Mouse (Mus musculus): ENCODE data around the gene Gsta3. TPM values are rescaled to one million over a fixed set of nuclear protein-coding genes. Genes with fewer than 3 reads are reported as not detected.

Gene Gsta3
- polyA plus RNA-seq, 1 experiment: 4.8 TPM

DNA sequence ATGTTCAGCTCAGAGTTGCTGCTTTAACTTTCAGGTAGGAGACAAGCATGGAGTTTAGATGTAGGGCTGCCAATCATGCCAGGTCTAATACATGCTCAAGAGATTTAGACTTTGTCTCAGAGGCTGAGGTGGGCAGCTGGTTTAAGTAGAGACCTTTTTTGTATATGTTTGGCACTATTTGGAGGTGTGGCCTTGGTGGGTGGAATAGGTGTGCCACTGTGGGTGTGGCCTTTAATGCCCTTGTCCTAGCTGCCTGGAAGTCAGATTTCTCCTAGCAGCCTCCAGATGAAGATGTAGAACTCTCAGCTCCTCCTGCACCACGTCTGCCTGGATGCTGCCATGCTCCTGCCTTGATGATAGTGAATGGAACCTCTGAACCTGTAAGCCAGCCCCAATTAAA lies 52.2 kb downstream of the Gsta3 start:
- no peak overlapping the region for H3K4me3 ChIP-seq (ENCODE audit: insufficient read depth, low read length)
- TF ChIP-seq CTCF (IDR thresholded peaks at IDR 0.05; ENCODE audit: low read depth, low read length) (no peak), POLR2A (IDR thresholded peaks at IDR 0.05; ENCODE audit: borderline replicate concordance, low read depth, low read length) (no peak)
- H3K4me1 ChIP-seq (ENCODE audit: control insufficient read depth, insufficient read depth, low read length): no peaks in the 10 kb centered on the region
- H3K27ac ChIP-seq (ENCODE audit: insufficient read depth, low read depth, low read length): no peak overlapping the region

- Histone ChIP-seq H3K27ac (ENCODE audit: insufficient read depth, low read depth, low read length) (no peak overlapping the region), H3K4me3 (ENCODE audit: insufficient read depth, low read length) (no peak overlapping the region), H3K4me1 (ENCODE audit: control insufficient read depth, insufficient read depth, low read length) (no peaks in the 10 kb centered on the region)
- TF ChIP-seq POLR2A (IDR thresholded peaks at IDR 0.05; ENCODE audit: borderline replicate concordance, low read depth, low read length) (no peak), CTCF (IDR thresholded peaks at IDR 0.05; ENCODE audit: low read depth, low read length) (no peak)
Measured at GRCm38 (mm10) chr1:21296169-21296568, 55.8 kb downstream of the Gsta3 start.

GRCm38 (mm10) chr1:21298114-21298513 lies 57.7 kb downstream of the Gsta3 start:
- no peak overlapping the region for H3K27ac ChIP-seq (ENCODE audit: insufficient read depth, low read depth, low read length)
- TF ChIP-seq POLR2A (IDR thresholded peaks at IDR 0.05; ENCODE audit: borderline replicate concordance, low read depth, low read length): no peak
- TF ChIP-seq CTCF (IDR thresholded peaks at IDR 0.05; ENCODE audit: low read depth, low read length): no peak
- no peak overlapping the region for H3K4me3 ChIP-seq (ENCODE audit: insufficient read depth, low read length)
- no peaks in the 10 kb centered on the region for H3K4me1 ChIP-seq (ENCODE audit: control insufficient read depth, insufficient read depth, low read length)

- Histone ChIP-seq H3K27ac (ENCODE audit: insufficient read depth, low read depth, low read length) (no peak overlapping the region), H3K4me3 (ENCODE audit: insufficient read depth, low read length) (no peak overlapping the region), H3K4me1 (ENCODE audit: control insufficient read depth, insufficient read depth, low read length) (no peaks in the 10 kb centered on the region)
- no peak for TF ChIP-seq POLR2A (IDR thresholded peaks at IDR 0.05; ENCODE audit: borderline replicate concordance, low read depth, low read length)
Measured at GRCm38 (mm10) chr1:21299826-21300225, 59.4 kb downstream of the Gsta3 start.

DNA sequence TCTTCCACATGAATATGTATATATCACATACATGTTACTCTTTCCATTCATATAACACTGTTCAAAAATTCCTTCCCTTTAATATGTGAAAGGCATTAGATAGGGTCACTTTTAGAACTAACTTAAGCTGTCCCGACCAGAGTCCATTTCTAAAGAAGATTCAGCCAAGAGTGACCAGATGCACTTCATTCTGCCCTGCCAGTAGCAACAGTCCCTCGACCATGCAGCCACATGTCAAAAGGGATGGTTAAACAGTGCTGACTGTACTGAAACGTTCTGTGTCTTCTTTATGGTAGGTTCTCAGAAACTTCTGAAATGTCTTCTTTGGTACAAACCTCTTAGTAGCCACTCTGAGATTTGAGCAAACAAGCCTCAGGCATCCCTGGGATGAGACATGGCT lies 61.3 kb downstream of the Gsta3 start:
- no peak overlapping the region for H3K27ac ChIP-seq (ENCODE audit: insufficient read depth, low read depth, low read length)
- H3K4me1 ChIP-seq (ENCODE audit: control insufficient read depth, insufficient read depth, low read length): no peaks in the 10 kb centered on the region
- TF ChIP-seq CTCF (IDR thresholded peaks at IDR 0.05; ENCODE audit: low read depth, low read length) (no peak), POLR2A (IDR thresholded peaks at IDR 0.05; ENCODE audit: borderline replicate concordance, low read depth, low read length) (no peak)
- no peak overlapping the region for H3K4me3 ChIP-seq (ENCODE audit: insufficient read depth, low read length)

DNA sequence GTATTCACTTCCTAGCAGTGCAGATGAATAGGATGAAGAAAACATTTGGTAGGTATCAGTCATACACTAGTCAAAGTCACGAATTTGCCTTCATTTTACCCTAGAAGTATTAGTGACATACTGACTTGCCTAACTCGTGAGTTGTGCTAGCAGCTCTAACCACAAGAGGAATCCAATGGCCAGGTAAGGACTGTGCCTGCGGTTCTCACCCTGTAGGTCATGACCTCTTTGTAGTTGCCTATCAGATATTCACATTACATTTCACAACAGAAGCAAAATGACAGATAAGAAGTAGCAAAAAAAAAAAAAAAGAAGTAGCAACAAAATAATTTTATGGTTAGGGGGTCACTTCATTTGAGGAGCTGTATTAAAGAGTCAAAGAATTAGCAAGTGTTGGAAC lies 63.8 kb downstream of the Gsta3 start:
- no peak overlapping the region for H3K27ac ChIP-seq (ENCODE audit: insufficient read depth, low read depth, low read length)
- no peaks in the 10 kb centered on the region for H3K4me1 ChIP-seq (ENCODE audit: control insufficient read depth, insufficient read depth, low read length)
- no peak overlapping the region for H3K4me3 ChIP-seq (ENCODE audit: insufficient read depth, low read length)
- TF ChIP-seq CTCF (IDR thresholded peaks at IDR 0.05; ENCODE audit: low read depth, low read length) (no peak), POLR2A (IDR thresholded peaks at IDR 0.05; ENCODE audit: borderline replicate concordance, low read depth, low read length) (no peak)

- no peak for TF ChIP-seq CTCF (IDR thresholded peaks at IDR 0.05; ENCODE audit: low read depth, low read length)
- no peak for TF ChIP-seq POLR2A (IDR thresholded peaks at IDR 0.05; ENCODE audit: borderline replicate concordance, low read depth, low read length)
- Histone ChIP-seq H3K27ac (ENCODE audit: insufficient read depth, low read depth, low read length) (no peak overlapping the region), H3K4me1 (ENCODE audit: control insufficient read depth, insufficient read depth, low read length) (no peaks in the 10 kb centered on the region), H3K4me3 (ENCODE audit: insufficient read depth, low read length) (no peak overlapping the region)
Measured at GRCm38 (mm10) chr1:21304646-21305045, 64.3 kb downstream of the Gsta3 start.

- Histone ChIP-seq H3K4me3 (ENCODE audit: insufficient read depth, low read length) (no peak overlapping the region), H3K27ac (ENCODE audit: insufficient read depth, low read depth, low read length) (no peak overlapping the region), H3K4me1 (ENCODE audit: control insufficient read depth, insufficient read depth, low read length) (no peaks in the 10 kb centered on the region)
- TF ChIP-seq CTCF (IDR thresholded peaks at IDR 0.05; ENCODE audit: low read depth, low read length): no peak
- TF ChIP-seq POLR2A (IDR thresholded peaks at IDR 0.05; ENCODE audit: borderline replicate concordance, low read depth, low read length): no peak
Measured at GRCm38 (mm10) chr1:21305443-21305842, 65.1 kb downstream of the Gsta3 start.

GRCm38 (mm10) chr1:21314336-21314735 lies 73.9 kb downstream of the Gsta3 start:
- Histone ChIP-seq H3K4me3 (ENCODE audit: insufficient read depth, low read length) (no peak overlapping the region), H3K4me1 (ENCODE audit: control insufficient read depth, insufficient read depth, low read length) (no peaks in the 10 kb centered on the region), H3K27ac (ENCODE audit: insufficient read depth, low read depth, low read length) (no peak overlapping the region)
- TF ChIP-seq CTCF (IDR thresholded peaks at IDR 0.05; ENCODE audit: low read depth, low read length) (no peak), POLR2A (IDR thresholded peaks at IDR 0.05; ENCODE audit: borderline replicate concordance, low read depth, low read length) (no peak)

Other genes with a start within 250 kb of the Gsta3 start
- gene Tram2, start 161.4 kb upstream of the Gsta3 start, polyA plus RNA-seq (2012; ENCODE audit: insufficient read depth, insufficient read length, missing spikeins): 7.5 and 7.8 TPM in 2 replicates
- gene Tmem14a, start 22.0 kb upstream of the Gsta3 start, polyA plus RNA-seq (2012; ENCODE audit: insufficient read depth, insufficient read length, missing spikeins): 2.6 and 3.5 TPM in 2 replicates
- gene Khdc1a, start 109.1 kb downstream of the Gsta3 start, polyA plus RNA-seq (2012; ENCODE audit: insufficient read depth, insufficient read length, missing spikeins): not detected in 2 replicates
- not detected in 2 replicates for gene Khdc1c, start 127.7 kb downstream of the Gsta3 start, polyA plus RNA-seq (2012; ENCODE audit: insufficient read depth, insufficient read length, missing spikeins)
- gene Khdc1b, start 143.0 kb downstream of the Gsta3 start, polyA plus RNA-seq (2012; ENCODE audit: insufficient read depth, insufficient read length, missing spikeins): not detected in 2 replicates